Mouse (Mus musculus): Measurements from ENCODE around the gene Nod1.

DNA sequence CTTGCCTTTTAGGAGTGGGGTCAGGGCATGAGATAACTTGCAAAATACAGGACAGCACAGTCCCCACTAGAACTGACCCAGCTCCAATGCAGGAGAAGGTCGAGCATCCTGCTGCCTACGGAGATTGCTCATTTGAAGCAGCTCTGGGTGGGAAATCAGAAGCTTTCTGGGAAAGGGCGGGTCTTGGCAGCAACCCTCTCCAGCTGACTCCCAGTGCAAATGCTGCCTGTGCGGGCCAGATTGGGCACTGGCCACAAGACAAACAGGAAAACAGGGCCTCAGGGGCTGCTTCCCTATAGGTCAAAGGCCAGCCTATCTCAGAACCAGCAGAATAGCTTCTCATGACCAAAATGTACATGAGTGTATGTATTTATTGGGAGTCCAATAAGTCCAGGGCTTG lies 32.8 kb downstream of the Nod1 start:
- TF ChIP-seq FLI1 (IDR thresholded peaks at IDR 0.05; ENCODE audit: low read length) (no peak), GATA1 (IDR thresholded peaks at IDR 0.05; ENCODE audit: borderline replicate concordance, low read length) (no peak)

Data from megakaryocyte, embryonic 14.5 days (primary cell).